Mouse (Mus musculus): ENCODE results near the gene Tom1l1.
"Not testable (repeated sequence)": the region's sequence is repeated elsewhere in the genome, so short reads cannot be mapped to it uniquely, and the experiment has no call there.

Gene Tom1l1

DNA sequence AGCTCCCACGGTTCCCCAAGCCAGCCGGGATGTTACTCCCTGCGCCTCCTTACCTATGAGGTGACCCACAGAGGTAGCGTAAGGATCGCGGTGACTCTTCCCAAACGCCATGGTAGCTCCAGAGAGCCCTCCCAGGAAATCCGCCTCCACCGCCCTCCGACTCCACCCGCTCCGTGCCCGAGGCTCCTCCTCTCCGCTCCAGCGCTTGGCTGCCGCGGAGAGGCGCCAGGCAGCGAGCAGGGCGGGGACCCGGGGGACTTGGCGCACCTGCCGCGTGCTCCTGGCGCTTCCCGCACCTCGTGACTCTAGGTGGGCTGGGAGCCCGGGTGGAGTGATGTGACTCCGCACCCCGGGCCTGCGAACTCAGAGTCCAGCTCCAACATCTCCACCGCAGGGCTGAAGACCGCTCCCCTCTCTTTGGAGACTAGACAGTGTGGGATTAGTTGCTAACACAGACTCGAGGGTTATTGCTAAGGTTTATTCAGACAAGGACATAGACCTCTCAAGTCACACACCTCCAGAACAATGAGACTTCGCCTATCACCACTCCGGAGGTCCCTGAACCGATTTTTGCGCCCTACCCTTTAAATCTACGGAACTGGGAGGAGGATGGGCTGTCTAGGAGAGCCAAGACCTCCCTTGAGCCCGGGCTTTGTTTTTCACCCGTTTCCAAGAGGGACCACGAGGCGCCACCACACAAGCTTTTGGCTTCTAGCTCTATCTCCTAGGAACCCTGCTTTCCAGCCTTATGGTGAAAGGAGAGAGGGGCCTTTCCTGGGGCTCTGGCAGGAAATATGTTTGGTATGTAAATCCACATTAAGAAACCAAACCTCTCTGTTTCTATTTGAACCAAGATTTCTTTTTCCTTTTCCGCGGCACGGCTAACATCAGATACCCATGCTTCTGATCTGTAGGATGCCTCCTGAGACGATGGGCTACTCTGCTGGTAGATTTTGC lies at the start of gene Tom1l1:
Gene Tom1l1 (minus strand): TSS at position 907 of the 957 bp plus-strand sequence.
- in situ Hi-C loops (cut with MboI) = no loop called here

DNA sequence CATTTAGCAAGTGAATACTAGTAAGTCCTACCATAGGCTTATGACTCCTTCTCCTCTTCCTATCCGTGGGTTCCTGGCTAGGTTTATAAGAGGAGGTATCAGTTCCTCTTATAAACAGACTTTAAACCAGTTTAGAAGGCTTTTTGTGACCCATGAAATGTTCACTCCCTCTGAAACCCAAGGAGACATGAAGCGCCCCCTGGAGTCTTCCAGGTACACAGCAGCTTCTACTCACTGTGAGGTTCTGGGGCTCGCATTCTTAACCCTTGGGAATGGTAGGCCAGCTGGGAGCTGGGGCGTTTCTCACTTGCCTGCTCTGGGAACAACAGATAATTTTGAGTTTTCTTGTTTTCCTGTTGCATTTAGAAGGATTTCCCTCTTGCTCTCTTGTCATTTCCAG lies 45.4 kb upstream of the Tom1l1 start:
- in situ Hi-C loops (cut with MboI) = no loop called here

DNA sequence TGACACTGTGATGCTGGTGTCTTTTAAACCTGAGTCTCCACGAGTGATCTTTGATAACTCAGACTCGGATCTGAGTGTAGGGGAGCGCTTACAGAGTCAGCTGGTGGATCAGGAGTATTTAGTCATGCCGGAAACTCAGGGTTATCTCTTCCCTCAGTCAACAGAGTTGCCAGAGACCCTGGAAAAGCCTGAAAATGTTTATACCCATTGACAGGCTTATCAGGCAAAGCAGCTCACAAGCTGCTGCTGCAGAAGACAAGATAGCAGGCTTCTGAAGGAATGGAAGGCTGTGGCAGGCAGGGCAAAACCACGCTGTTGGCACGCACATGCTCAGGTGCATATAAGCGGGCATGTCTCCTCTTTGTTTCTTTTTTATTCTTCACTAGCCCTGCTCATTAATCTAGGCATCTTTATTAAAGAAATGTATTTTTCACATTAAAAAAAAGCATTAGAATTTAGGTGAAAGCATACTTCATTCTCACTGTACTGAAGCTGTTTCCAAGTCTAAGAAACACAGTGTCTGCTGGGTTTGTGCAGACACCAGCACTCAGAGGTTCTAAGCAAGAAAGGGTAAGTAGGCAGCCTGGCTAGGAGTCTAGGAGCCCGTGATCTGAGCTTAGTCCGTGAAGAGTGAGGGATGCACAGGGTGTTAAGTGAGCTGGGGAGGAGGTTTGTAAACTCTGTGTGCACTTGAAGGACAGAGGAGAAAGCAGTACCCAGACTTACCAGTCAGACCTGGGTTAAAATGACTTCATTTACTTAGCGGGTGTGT lies 39.4 kb upstream of the Tom1l1 start:
- in situ Hi-C loops (cut with MboI) = no loop called here

DNA sequence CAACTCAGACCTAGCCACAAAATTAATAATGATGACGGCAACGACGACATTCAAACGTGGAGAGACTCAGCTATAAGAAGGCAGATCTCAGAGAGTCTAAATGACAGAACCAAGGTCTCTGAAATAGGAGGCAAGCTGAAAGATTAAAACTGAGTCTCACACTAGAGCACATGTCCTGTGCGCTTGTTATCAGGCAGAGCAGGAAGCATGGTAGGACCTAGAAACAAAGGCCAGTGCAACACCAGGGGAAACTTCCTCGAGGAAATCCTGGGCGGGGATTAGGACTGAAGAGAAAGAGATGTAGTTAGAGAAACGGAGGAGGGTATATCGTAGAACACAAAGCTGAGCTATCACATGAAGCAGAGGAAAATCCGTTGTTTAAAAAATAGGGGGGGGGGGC lies 38.6 kb upstream of the Tom1l1 start:
- in situ Hi-C loops (cut with MboI) = no loop called here

DNA sequence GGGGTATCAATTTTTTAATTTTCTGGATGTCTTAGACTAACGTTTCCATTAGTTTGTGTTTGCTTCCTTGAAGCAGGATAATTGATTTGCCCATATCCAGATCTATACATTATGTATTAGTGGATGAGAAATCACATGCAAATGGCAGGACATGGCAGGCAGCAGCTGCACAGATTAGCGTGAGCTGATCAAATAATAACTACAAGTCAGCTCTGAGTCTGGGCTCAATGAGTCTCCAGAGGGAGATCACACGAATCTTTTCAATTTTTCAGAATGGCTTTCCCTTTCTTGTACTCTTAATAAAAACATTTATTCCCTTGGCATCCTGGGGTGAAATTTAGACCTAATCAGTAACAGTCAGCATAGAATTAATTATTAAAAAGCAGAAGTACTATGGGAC lies 34.1 kb upstream of the Tom1l1 start:
- in situ Hi-C loops (cut with MboI) = no loop called here

DNA sequence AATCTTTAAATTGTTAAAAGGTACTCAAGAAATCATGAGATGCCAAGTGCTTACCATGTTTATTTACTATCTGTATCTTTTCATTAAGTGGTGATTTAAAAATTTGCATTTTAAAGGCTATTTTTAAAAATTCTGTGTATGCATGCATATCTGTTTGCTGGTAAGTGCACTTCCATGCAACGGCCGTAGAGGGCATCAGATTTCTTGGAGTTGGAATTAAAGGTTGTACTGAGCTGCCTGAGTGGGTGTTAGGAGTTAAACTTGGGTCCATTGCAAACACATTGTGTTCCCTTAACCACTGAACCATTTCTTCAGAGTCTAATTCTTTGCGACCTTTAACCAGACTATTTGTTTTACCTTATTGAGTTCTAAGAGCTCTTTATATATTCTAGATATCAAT lies 29.6 kb upstream of the Tom1l1 start:
- in situ Hi-C loops (cut with MboI) = no loop called here

DNA sequence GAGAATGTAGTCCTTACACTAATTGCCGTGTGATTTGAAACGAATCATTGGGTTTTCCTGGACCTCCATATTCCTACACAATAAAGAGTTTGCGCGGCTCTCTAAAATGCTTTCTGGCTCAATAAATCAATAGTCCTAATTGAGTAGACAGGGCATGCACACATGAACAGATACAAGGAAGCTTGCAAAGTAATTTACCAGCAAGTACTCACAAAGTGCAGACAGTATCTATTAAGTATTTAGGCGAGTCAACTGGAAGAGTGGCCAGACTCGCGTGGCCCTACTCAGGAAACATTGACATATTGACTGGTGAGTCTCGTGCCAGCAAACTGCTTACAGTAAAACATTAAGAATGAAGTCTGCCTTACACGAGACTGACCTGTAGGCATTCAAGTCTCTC lies 23.4 kb upstream of the Tom1l1 start:
- in situ Hi-C loops (cut with MboI) = no loop called here

DNA sequence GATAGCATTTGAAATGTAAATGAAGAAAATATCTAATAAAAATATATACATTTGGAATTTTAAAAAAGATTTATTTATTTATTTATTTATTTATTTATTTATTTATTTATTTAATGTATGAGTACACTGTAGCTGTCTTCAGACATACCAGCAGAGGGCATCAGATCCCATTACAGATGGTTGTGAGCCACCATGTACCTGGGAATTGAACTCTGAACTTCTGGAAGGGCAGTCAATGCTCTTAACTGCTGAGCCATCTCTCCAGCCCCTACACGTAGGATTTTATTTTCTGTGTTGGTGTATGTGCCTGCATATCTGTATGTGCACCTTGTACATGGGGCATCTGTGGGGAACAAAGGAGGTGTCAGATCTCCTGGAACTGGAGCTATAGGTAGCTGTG lies 19.0 kb upstream of the Tom1l1 start:
- in situ Hi-C loops (cut with MboI) = not testable (repeated sequence)

DNA sequence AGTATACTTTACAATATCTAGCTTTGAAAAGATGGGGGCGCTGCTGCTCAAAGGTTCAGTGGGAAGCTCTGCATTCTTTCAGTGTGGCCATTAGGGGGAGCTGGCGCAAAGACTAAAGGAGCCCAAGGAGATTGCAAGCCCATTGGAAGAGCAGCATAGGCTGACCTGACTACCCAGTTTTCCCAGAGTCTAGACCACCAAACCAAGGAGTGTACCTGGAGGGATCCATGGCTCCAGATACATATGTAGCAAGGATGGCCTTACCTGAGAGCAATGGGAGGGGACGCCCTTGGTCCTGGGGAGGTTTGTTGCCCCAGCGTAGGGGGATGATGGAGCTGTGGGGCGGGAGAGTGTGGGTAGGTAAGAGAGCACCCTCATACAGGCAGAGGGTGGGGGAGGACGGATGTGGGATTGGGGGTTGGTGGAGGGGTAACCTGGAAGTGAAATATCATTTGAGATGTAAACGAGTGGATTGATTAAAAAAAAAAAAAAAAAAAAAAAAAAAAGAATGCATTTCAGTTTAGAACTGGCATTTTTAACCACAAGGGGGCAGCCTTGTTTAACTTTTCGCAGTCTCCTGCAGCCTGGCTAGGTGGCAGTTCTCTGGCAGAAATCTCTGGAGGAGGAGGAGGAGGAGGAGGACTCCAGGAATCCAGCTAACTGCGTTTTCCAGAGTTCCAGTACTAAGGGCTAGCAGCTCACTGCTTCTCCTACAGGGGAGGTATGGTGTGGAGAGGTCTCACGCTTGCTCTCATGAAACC lies 9.5 kb upstream of the Tom1l1 start:
- in situ Hi-C loops (cut with MboI) = no loop called here

DNA sequence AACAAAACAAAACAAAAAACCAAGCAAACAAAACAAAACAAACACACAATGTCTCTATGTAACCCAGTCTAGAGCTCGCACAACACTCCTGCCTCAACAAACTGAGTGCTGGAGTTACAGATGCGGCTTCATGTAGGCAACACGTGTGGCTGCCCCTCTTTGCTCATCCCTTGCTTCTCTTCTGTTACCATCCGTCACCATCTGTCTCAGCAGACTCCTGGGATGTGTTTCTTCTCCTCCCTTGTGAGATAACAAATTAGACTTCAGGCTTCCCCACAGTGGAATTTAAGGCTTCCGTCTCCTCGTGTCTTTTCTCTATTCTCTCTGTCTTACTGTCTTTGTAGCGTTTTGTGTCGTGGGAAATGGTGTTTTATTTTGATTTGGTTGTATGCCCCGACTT lies 7.6 kb upstream of the Tom1l1 start:
- in situ Hi-C loops (cut with MboI) = no loop called here

DNA sequence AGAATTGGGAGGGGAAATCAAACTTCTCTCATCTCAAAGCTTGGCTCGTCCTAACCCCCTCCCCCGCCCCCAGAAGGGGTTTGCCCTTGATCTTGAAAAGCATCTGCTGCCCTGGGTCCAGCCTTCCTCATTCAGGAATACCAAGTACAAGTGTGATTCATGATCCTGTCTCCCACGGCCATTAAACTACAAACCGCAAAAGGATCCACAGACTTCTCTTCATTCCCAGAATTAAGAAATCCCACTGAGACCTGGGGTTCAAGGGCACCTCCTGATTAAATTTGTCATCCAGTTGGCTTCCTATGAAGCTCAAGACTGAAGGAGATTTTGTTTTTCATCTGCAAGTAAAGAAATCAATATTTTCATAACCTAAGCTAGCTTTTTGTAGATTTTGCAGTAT lies 6.0 kb upstream of the Tom1l1 start:
- in situ Hi-C loops (cut with MboI) = no loop called here

DNA sequence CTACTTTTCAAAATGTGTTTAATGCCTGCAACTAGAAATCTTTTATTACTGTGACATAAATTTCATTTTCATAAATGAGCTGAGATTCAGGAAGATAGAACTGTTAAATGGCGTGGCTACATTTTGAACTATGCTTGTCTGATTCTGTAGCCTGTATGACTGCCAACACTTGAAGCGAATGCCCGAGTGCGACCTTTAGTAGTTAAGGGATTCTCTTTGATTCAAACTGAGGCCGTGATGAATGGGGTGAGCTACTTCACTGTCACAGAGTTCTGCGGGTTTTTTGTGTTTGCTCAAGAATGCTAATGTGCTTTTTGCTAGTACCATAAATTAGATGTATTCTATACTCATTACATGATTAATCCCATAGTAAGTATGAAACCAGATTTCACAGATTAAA lies 2.2 kb upstream of the Tom1l1 start:
- in situ Hi-C loops (cut with MboI) = no loop called here

DNA sequence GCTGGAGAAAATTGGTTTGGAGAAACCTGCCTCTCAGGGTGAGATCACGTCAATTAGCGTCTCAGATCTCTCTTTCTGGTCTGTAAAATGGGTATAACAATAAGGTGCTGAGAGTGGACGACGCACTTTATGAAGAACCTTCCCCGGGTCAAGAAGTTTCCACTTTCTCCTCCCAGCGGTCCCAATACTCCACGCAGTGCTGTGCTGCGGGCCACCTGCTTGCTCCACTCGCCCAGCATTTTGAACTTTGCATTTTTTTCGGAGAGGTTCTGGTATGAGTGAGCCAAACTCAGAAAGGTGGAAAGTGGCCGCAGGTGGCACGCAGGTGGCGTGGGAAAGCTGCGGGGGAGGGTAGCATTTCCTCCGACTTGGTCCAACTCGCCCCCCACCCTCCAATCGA lies 1.1 kb downstream of the Tom1l1 start:
- in situ Hi-C loops (cut with MboI) = no loop called here

DNA sequence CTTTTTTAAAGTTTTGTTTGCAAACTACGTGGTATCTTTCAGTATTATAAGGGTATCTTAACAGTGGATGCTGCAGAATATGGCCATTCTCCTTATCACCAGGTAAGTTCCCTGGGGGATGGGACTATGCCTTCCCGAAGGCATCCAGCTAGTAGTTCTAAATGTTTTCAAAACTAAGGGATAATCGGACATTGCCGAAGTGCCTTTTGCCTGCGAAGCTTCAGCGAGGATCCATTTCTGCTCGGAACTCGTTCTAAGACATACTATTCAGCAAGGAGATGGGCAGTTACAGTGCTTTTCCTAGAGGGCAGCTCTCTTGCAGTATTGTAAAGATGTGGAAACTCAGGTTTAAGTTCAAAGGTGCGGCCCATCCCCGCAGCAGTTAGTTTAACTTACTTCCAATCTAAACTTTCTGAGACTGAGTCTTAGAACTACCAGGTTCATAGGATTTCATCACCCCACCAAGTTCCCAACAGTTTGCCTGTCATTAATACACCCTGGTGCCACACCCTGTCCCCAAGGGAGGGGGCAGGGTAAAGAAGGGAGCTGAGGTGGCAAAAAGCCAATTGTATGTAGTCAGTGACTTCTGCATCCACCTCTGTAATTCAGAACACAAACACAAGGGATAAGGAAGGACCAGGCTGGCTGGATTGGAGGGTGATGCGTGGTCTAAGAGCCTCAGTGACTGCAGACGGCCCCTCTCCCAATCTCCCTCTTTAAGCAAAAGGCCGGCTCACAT lies 1.7 kb downstream of the Tom1l1 start:
- in situ Hi-C loops (cut with MboI) = no loop called here

DNA sequence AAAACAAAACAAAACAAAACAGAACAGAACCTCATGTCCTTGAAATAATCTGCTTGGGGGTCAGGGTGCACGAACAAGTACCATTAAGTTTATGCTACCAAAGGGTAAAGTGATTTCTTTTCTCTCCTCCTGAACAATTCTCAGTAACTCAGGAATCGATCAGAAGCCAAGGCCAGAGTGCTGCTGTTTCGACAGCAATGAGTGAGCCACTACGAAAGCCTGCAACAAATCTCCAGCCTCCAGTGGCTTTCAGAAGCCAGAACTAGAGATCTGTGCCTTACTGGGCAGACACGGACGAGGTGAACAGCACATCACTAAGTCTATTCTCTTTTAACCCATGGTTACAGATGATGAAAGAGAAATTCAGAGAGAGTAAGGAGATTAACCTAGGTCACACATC lies 3.0 kb downstream of the Tom1l1 start:
- in situ Hi-C loops (cut with MboI) = no loop called here

DNA sequence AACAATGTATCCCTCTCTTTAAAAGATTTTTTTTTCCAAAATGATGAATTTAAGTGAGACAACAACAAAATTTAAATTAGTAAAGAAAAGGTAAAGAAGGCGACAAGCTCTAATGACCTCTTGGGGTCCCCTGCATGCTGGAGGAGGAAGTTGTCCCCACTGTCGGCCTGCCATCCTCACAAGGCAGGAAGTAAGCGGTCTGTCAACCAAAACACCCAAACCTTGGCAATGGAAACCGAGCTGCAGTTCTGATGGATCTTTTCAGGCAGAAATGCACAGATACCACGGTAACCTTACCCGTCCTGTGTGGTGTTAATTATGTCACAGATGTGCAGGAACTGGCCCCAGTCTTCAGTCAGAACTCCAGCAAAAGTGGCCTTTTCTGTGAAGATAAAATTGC lies 3.4 kb downstream of the Tom1l1 start:
- in situ Hi-C loops (cut with MboI) = no loop called here

DNA sequence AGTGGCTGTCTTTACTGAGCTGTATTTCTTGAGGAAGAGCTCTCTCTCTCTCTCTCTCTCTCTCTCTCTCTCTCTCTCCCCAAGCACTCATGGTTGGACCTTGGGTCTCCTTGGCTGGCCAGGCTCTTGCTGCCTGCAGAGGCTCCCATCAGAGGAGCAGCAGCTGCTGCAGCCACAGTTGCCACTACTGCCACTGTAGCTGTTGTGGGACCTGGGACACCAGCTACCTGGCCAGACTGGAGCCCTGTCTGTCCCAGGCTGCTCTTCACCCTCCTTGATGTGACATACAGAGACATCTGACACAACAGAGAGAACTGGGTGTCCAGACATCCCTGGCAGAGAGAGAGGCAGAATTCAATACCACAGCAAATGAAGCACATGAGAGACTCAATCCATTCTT lies 7.0 kb downstream of the Tom1l1 start:
- in situ Hi-C loops (cut with MboI) = no loop called here

DNA sequence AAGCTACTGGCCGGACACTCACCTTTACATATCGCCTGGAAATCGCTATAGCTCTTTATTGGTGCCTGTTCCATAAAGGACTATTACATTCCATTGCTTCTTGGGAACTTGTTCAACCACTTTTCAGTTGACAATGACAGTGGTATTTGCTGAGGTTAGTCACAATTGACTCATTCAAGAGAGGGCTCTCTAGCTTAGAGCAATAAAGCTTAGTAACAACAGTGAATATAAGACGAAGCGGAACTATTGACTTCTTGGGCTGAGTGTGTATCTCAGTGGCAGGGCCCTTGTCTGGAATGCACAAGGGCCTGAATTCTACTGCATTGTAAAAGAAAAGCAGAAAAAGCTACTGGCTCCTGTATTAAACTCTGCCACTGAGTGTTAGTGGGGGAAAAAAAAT lies 9.6 kb downstream of the Tom1l1 start:
- in situ Hi-C loops (cut with MboI) = no loop called here

DNA sequence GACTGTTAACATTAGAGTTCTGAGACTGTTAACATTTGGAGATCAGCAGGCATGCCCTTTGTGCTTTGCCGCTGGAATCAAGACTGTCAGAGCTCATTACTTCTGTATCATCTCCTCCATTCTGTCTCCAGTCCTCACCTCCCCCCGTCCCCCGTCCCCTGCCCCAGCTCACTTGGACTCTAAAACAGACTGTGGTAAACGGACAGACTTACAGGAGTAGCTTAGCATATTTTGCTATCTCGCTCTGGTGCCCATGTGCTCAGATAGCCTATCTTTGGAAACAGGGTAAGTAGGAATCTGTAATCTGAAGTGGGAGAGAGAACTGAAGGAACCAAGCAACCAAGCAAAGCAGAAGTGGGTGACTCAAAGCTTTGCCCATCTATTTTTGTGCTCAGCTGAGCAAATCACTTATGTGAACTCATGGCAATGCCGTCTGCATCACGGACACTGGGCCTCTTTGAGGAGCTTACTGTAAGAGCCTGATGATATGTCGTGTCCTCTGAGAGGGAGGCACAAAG lies 10.3 kb downstream of the Tom1l1 start:
- in situ Hi-C loops (cut with MboI) = no loop called here

DNA sequence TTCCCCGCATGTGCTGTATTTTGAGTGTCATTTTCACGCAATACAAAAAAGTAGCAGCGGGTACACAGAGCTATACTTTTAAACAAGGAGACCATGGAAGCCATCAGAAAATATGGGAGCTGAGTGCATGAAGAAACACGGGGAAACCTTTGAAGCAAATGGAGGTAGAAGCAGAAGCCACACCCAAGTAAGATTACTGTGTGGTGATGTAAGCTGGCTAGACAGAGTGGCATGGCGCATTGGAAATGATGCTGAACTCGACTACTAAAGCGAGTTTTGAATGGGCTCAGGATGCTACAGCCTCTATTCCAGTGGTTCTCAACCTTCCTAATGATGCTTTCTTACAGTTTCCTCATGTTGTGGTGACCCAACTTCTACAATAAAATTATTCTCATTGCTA lies 11.1 kb downstream of the Tom1l1 start:
- in situ Hi-C loops (cut with MboI) = no loop called here

DNA sequence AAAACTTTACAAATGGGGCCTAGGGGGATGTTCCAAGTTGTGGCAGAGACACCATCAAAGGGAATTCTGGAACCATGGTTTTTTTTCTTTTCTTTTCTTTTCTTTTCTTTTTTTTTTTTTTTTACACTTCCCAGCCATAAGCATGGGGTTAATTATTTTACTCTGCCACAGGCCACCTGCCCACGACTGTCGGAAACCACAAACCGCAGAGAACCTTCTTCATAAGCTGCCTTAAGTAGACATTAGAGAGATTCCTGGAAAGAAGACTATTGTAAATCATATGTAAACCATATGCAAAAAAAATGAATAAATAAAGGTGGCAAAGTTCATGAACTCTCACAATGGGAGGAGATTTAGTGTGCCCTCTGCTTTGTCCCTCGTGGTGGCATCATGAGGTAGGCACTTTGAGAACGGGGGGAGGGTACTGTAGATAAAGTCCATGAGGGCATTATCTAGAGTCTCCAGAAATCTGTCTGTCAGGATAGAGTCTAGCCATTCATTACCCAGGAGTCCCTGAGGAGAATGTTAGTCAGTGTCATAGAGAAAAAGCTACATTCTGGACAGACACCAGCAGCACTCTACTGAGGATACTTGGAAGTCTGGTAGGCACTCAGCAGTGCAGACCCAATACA lies 12.6 kb downstream of the Tom1l1 start:
- in situ Hi-C loops (cut with MboI) = no loop called here
